Mouse (Mus musculus) liver, embryonic 15.5 days (tissue): ENCODE measurements around the gene Rbm41. TPM values are rescaled to one million over a fixed set of nuclear protein-coding genes. Genes with fewer than 3 reads are reported as not detected.

Experiments
- ATAC-seq: fragments of 200-750 bp; cut with Nextera tagmentation; 2 replicates; pipeline ENCODE4 v1.8.0; 2017; ENCODE audit warnings: moderate number of reproducible peaks, mild to moderate bottlenecking, moderate library complexity; ENCODE audit not compliant: insufficient read depth
- H3K27ac ChIP-seq: fragments of 300-500 bp; sonication (generic); replicated peaks from 2 replicates; pipeline ENCODE4 v1.5.1; 2015; ENCODE audit warnings: mild to moderate bottlenecking, inconsistent platforms
- H3K27me3 ChIP-seq: fragments of 300-500 bp; sonication (generic); 2 replicates; pipeline ENCODE4 v1.6.1; 2015; ENCODE audit warnings: mild to moderate bottlenecking, inconsistent platforms
- H3K36me3 ChIP-seq: fragments of 300-500 bp; sonication (generic); replicated peaks from 2 replicates; pipeline ENCODE4 v1.6.1; 2015; ENCODE audit warnings: moderate library complexity, mild to moderate bottlenecking, inconsistent platforms
- H3K4me1 ChIP-seq: fragments of 300-500 bp; sonication (generic); replicated peaks from 2 replicates; pipeline ENCODE4 v1.6.1; 2015; ENCODE audit warnings: inconsistent platforms
- H3K4me2 ChIP-seq: fragments of 300-500 bp; sonication (generic); 2 replicates; pipeline ENCODE4 v1.6.1; 2015; ENCODE audit warnings: moderate library complexity, mild to moderate bottlenecking, inconsistent platforms
- H3K4me3 ChIP-seq: fragments of 300-500 bp; sonication (generic); replicated peaks from 2 replicates; pipeline ENCODE4 v1.5.1; 2015; ENCODE audit warnings: mild to moderate bottlenecking, inconsistent platforms
- H3K9ac ChIP-seq: fragments of 300-500 bp; sonication (generic); 2 replicates; pipeline ENCODE4 v1.6.1; 2015; ENCODE audit warnings: moderate library complexity, mild to moderate bottlenecking, inconsistent platforms
- H3K9me3 ChIP-seq: fragments of 300-500 bp; sonication (generic); replicated peaks from 2 replicates; pipeline ENCODE4 v1.6.1; 2016; ENCODE audit warnings: inconsistent platforms
- WGBS: fragments of 180-500 bp; shearing (Covaris S2); methylation state at CpG from one replicate; pipeline ENCODE4 v1.1.7; 2015; ENCODE audit warnings: mixed read lengths; ENCODE audit not compliant: insufficient replicate concordance; 5-methylcytosine and 5-hydroxymethylcytosine counted together
- polyA plus RNA-seq: library from polyadenylated mRNA; unstranded; fragments of >200 nt; fragmentation: Nextera tagmentation; extraction: Ambion mirVana; gene quantifications from 2 replicates; pipeline ENCODE4 v1.2.1, GENCODE M21; 2015

The Rbm41 gene
- polyA plus RNA-seq = 1.2 TPM in 2 replicates

DNA sequence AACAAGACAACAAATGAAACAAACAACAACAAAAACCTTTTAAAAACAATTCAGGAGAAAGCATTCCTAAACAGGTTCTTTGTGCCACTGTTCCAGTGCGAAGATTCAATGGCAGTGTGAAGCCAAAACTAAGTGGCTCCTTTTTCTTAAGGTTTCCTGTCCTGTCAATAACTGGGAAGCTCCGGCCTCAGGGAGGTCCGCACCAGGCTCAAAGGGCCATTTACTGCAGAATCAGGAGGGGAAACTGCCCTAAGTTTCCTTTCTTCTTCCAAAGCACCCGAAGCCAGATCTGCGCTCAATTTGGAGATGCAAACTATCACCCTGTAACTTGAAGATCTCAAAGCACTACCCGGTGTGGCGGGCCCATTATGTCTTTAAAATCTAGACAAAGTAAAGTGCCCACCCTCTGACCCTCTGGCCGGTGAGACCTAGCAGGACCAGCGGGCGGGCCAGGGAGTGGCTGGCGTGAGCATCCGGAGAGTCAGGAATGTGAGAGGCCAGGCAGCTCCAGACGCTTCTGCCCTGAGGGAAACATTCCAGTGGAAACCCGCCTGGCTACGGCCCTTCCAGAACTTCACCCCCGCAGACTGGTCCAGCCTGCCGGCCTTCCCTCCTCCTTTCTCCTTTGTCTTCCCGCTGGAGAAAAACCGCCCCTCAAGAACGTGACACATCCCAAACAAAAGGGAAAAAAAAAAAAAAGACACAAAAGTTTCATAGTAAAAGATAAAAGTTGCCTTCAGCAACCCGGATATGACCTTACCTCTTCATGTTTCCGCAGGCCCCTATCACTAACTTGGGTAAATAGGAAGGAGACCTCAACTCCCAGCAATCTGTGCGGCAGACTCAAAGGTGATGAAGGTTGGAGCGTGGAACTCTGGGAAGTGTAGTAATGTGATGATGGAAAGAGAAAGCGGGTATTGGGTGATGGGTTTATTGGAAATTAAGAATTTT, at the start of gene Rbm41:
Gene Rbm41, minus strand, starts transcription at position 856 of the 951 bp plus-strand sequence.
- no peaks in the 10 kb centered on the region for H3K9me3 ChIP-seq
- peaks cover 10% of the 10 kb centered on the region; the same call in 1 of the 2 replicates for H3K36me3 ChIP-seq
- H3K4me3 ChIP-seq = peak within 1 kb of the TSS; percentile 65
- H3K27me3 ChIP-seq = no peaks in the 10 kb centered on the region
- peak; percentile 71 for ATAC-seq
- H3K4me2 ChIP-seq = peak within 1 kb of the TSS; percentile 60
- no peak within 1 kb of the TSS; the same call in 1 of the 2 replicates for H3K27ac ChIP-seq
- H3K9ac ChIP-seq = peak within 1 kb of the TSS; percentile 50
- WGBS = 12% methylated on average over 25 of the region's 25 CpGs
- H3K4me1 ChIP-seq = no peaks in the 10 kb centered on the region

DNA sequence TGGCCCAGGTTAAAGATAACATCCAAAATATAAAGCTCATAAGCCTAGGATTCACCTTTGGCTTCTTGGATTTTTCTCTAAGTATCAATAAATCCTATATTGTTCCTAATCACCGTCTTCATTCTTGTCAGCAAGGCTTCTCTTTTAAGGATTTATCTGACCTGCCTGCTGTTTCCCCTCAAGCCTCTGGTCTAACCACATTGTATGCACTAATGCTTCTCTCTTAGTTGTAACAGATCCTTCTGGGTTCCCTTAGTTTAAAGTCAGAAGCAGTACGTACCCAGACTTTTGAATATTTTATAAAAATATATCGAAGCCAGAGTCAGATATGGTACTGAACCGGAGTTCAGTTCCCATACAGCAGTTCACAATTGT, 283 bp upstream of the Rbm41 start:
- peak overlapping the region; percentile 65 for H3K4me3 ChIP-seq
- H3K4me1 ChIP-seq = no peaks in the 10 kb centered on the region
- H3K4me2 ChIP-seq = peak overlapping the region; percentile 60
- H3K27ac ChIP-seq = no peak overlapping the region
- ATAC-seq = no peak
- H3K27me3 ChIP-seq = no peaks in the 10 kb centered on the region
- no peak overlapping the region for H3K9ac ChIP-seq
- no peaks in the 10 kb centered on the region for H3K9me3 ChIP-seq
- 0 out of 2 replicates have a peak, but pooled peaks cover 4% of the 10 kb centered on the region for H3K36me3 ChIP-seq
- WGBS = 59% methylated on average over 4 of the region's 4 CpGs

- peak; percentile 77 for ATAC-seq
- Histone ChIP-seq H3K9me3 (no peaks in the 10 kb centered on the region), H3K9ac (no peak overlapping the region), H3K27me3 (no peaks in the 10 kb centered on the region), H3K27ac (peak overlapping the region; percentile 16; the same call in 1 of the 2 replicates), H3K4me1 (peaks cover 5% of the 10 kb centered on the region; the same call in 1 of the 2 replicates), H3K4me3 (no peak overlapping the region), H3K4me2 (peak overlapping the region; percentile 30; the same call in 1 of the 2 replicates), H3K36me3 (no peaks in the 10 kb centered on the region)
- WGBS = 33% methylated on average over 5 of the region's 5 CpGs
Observed at GRCm38 (mm10) chrX:139982115-139982514, 16.3 kb downstream of the Rbm41 start.

DNA sequence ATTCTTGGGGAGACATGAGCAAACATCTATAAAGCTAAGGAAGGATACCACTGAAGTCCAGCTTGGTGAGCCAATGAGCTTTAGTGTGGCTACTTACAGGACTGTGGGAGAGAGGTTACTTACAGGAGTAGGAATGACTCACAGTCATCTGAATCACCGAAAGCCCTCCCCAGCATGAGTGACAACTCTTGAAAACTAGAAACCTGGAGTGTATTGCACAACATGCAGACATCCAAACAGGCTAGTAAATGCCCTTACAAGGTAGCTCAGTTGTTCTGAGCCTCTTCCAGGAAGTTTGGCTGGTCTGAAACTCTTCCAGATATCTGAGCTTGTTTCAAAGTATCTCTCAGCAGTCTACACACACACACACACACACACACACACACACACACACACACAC, 64.9 kb downstream of the Rbm41 start:
- no peaks in the 10 kb centered on the region for H3K36me3 ChIP-seq
- ATAC-seq = no peak
- no peak overlapping the region for H3K9ac ChIP-seq
- 72% methylated on average over 1 of the region's 1 CpGs for WGBS
- no peaks in the 10 kb centered on the region for H3K27me3 ChIP-seq
- H3K4me3 ChIP-seq = no peak overlapping the region
- no peak overlapping the region for H3K27ac ChIP-seq
- H3K9me3 ChIP-seq = no peaks in the 10 kb centered on the region
- no peak overlapping the region for H3K4me2 ChIP-seq
- H3K4me1 ChIP-seq = no peaks in the 10 kb centered on the region

DNA sequence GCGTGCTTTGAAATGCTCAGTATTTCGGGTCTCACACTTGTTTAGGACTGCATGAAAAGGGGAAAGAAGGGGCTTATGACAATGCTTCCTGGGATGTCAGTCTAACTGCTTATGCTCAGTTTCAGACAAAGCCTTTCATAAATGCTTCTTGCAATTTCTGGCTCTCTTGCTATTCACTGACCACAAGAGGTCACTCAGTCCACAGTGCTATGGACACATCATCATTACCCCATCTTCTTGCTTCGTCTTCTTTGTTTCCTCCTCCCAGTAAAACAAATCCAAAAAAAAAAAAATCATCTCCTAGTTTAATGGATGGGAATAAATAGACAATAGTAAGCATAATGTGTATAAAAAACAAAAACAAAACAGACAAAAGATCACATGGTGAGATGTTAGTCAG, 65.9 kb downstream of the Rbm41 start:
- no peaks in the 10 kb centered on the region for H3K27me3 ChIP-seq
- H3K27ac ChIP-seq = no peak overlapping the region
- H3K4me1 ChIP-seq = no peaks in the 10 kb centered on the region
- no peaks in the 10 kb centered on the region for H3K36me3 ChIP-seq
- no peak overlapping the region for H3K4me3 ChIP-seq
- no peak overlapping the region for H3K4me2 ChIP-seq
- H3K9ac ChIP-seq = no peak overlapping the region
- no peak for ATAC-seq
- no peaks in the 10 kb centered on the region for H3K9me3 ChIP-seq
- 59% methylated on average over 3 of the region's 3 CpGs for WGBS

DNA sequence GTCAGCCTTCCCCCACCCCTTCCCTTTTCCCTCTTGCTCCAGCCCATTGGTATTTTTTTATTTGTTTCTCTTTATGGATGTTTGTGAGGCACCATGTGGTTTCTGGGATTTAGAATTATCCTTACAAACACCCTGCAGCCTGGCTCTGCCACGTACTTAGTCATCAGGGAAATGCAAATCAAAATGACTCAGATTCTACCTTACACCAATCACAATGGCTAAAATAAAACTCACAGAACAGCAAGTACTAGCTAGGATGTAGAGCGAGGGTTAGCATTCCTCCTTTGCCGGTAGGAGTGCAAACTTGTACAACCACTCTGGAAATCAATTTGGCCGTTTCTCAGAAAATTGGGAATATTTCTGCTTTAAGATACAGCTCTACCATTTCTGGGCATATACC, 77.8 kb downstream of the Rbm41 start:
- Histone ChIP-seq H3K9ac (no peak overlapping the region), H3K36me3 (no peaks in the 10 kb centered on the region), H3K4me2 (no peak overlapping the region), H3K27me3 (no peaks in the 10 kb centered on the region), H3K27ac (no peak overlapping the region), H3K4me3 (no peak overlapping the region), H3K4me1 (no peaks in the 10 kb centered on the region), H3K9me3 (no peaks in the 10 kb centered on the region)
- ATAC-seq = no peak
- 71% methylated on average over 4 of the region's 4 CpGs for WGBS

DNA sequence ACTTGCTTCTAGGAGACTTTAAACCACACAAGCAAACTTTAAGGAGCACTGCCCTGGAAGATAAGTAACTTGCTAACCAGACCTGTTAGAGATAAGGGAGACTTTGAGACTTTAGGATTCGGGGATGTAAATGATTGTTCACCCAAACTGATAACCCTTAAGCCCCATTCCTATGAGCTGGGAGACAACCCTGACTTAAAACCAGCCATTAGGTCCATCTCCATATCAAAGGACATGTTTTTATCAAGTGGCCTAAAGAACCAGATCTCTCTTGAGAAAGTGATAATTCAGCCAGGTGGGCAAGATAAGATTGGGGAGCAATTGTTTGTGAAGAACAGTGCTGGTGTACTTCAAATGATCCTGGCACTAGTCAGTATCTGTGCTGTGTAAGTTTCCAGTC, 107.0 kb downstream of the Rbm41 start:
- Histone ChIP-seq H3K27me3 (no peaks in the 10 kb centered on the region), H3K4me3 (no peak overlapping the region), H3K4me2 (no peak overlapping the region), H3K9me3 (no peaks in the 10 kb centered on the region), H3K9ac (no peak overlapping the region), H3K27ac (no peak overlapping the region), H3K36me3 (no peaks in the 10 kb centered on the region), H3K4me1 (no peaks in the 10 kb centered on the region)
- WGBS = 3% methylated on average over 1 of the region's 1 CpGs
- no peak for ATAC-seq

- H3K4me2 ChIP-seq = no peak overlapping the region
- no peaks in the 10 kb centered on the region for H3K4me1 ChIP-seq
- no peaks in the 10 kb centered on the region for H3K9me3 ChIP-seq
- no peaks in the 10 kb centered on the region for H3K27me3 ChIP-seq
- no peak for ATAC-seq
- no peak overlapping the region for H3K4me3 ChIP-seq
- H3K36me3 ChIP-seq = no peaks in the 10 kb centered on the region
- H3K27ac ChIP-seq = no peak overlapping the region
- no peak overlapping the region for H3K9ac ChIP-seq
Observed at GRCm38 (mm10) chrX:139883221-139883620, 115.2 kb downstream of the Rbm41 start.

- no peak for ATAC-seq
- H3K4me3 ChIP-seq = no peak overlapping the region
- no peak overlapping the region for H3K4me2 ChIP-seq
- H3K9ac ChIP-seq = no peak overlapping the region
- 43% methylated on average over 3 of the region's 3 CpGs for WGBS
- H3K27ac ChIP-seq = no peak overlapping the region
- H3K27me3 ChIP-seq = no peaks in the 10 kb centered on the region
- no peaks in the 10 kb centered on the region for H3K36me3 ChIP-seq
- H3K9me3 ChIP-seq = no peaks in the 10 kb centered on the region
- H3K4me1 ChIP-seq = no peaks in the 10 kb centered on the region
Observed at GRCm38 (mm10) chrX:139877936-139878335, 120.5 kb downstream of the Rbm41 start.

DNA sequence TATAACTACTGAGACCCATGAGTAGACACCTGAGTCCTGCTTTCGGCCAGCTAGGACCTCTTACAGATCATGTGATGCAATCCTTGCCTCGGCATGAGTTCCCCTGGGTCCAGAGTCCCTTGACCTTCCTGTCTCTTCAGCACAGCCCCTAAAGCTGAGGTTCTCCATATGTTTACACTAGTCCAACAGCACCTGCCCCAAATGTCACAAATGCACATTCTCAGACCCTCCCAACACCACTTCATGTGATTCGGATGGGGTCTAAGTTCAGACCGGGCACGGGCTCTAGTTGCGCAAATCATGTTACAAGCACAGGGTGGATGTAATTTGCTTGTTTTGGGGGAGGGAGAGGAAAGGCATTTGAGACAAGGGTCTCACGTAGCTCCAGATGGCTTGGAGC, 121.3 kb downstream of the Rbm41 start:
- Histone ChIP-seq H3K27ac (no peak overlapping the region), H3K27me3 (no peaks in the 10 kb centered on the region; the same call in 1 of the 2 replicates), H3K4me1 (no peaks in the 10 kb centered on the region), H3K36me3 (no peaks in the 10 kb centered on the region), H3K4me2 (no peak overlapping the region), H3K9me3 (no peaks in the 10 kb centered on the region), H3K9ac (no peak overlapping the region), H3K4me3 (no peak overlapping the region)
- ATAC-seq = peak; percentile 83
- WGBS = 51% methylated on average over 7 of the region's 7 CpGs

DNA sequence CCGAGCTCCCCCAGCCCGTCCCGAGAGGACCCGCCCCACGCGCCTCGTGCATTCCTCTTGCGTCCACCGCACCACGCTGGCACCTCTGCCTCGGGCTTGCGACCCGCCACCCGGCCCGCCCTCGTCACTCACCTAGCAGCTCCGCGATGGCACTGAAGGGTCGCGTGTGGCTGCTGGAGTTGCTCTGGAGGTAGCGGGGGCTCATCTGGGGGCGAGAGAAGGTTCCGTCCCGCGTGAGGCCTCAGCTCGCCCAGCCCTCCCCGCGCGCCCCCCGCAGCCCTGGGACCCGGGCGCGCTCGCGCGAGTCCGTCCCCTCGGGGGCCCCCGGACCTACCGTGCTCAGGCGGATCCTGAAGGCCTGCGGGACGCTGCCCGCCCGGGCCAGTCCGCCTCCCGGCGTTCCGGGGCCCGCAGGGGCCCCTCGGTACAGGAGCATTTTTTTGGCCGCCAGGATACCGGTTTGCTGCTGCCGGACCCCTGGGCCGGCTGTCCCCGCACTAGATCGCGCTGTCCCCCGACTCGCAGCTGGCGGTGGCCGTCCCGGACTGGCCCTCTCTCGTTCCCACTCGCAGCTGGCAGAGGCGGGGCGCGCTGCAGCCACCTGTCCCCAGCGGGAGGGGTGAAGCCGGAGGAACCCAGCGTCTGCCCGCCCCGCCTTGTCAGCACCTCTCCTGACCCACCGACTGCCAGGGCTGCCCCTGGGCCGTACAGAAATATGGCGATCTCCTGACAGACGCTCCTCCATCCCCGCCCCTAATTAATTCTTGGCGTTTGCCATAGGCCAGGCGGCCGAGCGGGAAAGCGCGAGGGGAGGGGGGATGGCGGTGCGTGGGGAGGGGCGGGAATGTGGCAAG, 127.2 kb downstream of the Rbm41 start, which contains the start of gene Morc4:
Gene Morc4, minus strand, starts transcription at position 740 of the 854 bp plus-strand sequence.
- 20% methylated on average over 87 of the region's 87 CpGs for WGBS
- 0 out of 2 replicates have a peak within 1 kb of the TSS, but pooled peaks have one; percentile 33 for H3K27ac ChIP-seq
- no peaks in the 10 kb centered on the region for H3K4me1 ChIP-seq

More for the DNA sequence above, 127.2 kb downstream of the Rbm41 start, which contains the start of gene Morc4:
- H3K9ac ChIP-seq = peak within 1 kb of the TSS; percentile 42; the same call in 1 of the 2 replicates
- peak within 1 kb of the TSS; percentile 71 for H3K4me2 ChIP-seq
- H3K36me3 ChIP-seq = no peaks in the 10 kb centered on the region
- H3K4me3 ChIP-seq = peak within 1 kb of the TSS; percentile 57
- H3K9me3 ChIP-seq = no peaks in the 10 kb centered on the region
- peak; percentile 67 for ATAC-seq
- H3K27me3 ChIP-seq = peaks cover 5% of the 10 kb centered on the region; the same call in 1 of the 2 replicates
